Mouse (Mus musculus) embryonic fibroblast, embryonic 13.5 days (primary cell): ENCODE data around the gene Bbx. TPM values are rescaled to one million over a fixed set of nuclear protein-coding genes. Genes with fewer than 3 reads are reported as not detected.

Source experiments
- H3K27ac ChIP-seq: 2 replicates; pipeline ENCODE4 v1.5.1; 2012; ENCODE audit warnings: low read length, control low read depth, inconsistent platforms; ENCODE audit not compliant: insufficient read depth
- H3K4me1 ChIP-seq: 2 replicates; pipeline ENCODE4 v1.6.1; 2011; ENCODE audit warnings: low read length; ENCODE audit not compliant: control insufficient read depth, insufficient read depth
- H3K4me3 ChIP-seq: 2 replicates; pipeline ENCODE4 v1.5.1; 2011; ENCODE audit warnings: mild to moderate bottlenecking, control low read depth, low read length; ENCODE audit not compliant: insufficient read depth
- CTCF ChIP-seq: IDR thresholded peaks from 2 replicates; pipeline ENCODE4 v1.5.1; 2011; ENCODE audit warnings: mild to moderate bottlenecking, control low read depth, low read length, moderate library complexity, borderline replicate concordance; ENCODE audit not compliant: insufficient read depth
- POLR2A ChIP-seq: IDR thresholded peaks from 2 replicates; pipeline ENCODE4 v1.6.1; 2011; ENCODE audit warnings: low read depth, mild to moderate bottlenecking, control low read depth, low read length, moderate library complexity
- polyA plus RNA-seq: library from polyadenylated mRNA; stranded (reverse); fragments of >200 nt; gene quantifications from 2 replicates; pipeline ENCODE4 v1.2.4, GENCODE M21; 2011; ENCODE audit warnings: low read depth; ENCODE audit not compliant: missing spikeins, insufficient read length

The Bbx gene
- polyA plus RNA-seq, 1 experiment = 47.4 TPM

GRCm38 (mm10) chr16:50399775-50400174 lies 32.4 kb downstream of the Bbx start:
- no peak for TF ChIP-seq POLR2A
- TF ChIP-seq CTCF = no peak
- no peak overlapping the region for H3K27ac ChIP-seq
- no peak overlapping the region for H3K4me3 ChIP-seq
- H3K4me1 ChIP-seq = no peaks in the 10 kb centered on the region

GRCm38 (mm10) chr16:50398564-50398963 lies 33.6 kb downstream of the Bbx start:
- Histone ChIP-seq H3K27ac (no peak overlapping the region), H3K4me1 (no peaks in the 10 kb centered on the region)
- TF ChIP-seq POLR2A (no peak), CTCF (no peak)

GRCm38 (mm10) chr16:50395928-50396612 lies 36.1 kb downstream of the Bbx start:
- Histone ChIP-seq H3K4me1 (no peaks in the 10 kb centered on the region), H3K4me3 (no peak overlapping the region), H3K27ac (no peak overlapping the region)
- TF ChIP-seq CTCF (no peak), POLR2A (no peak)

More at GRCm38 (mm10) chr16:50398564-50398963, 33.6 kb downstream of the Bbx start:
- H3K4me3 ChIP-seq = no peak overlapping the region

- H3K4me1 ChIP-seq = no peaks in the 10 kb centered on the region
- no peak overlapping the region for H3K4me3 ChIP-seq
- no peak for TF ChIP-seq POLR2A
- TF ChIP-seq CTCF = no peak
- no peak overlapping the region for H3K27ac ChIP-seq
Measured at GRCm38 (mm10) chr16:50388499-50388898, 43.7 kb downstream of the Bbx start.

- Histone ChIP-seq H3K4me1 (no peaks in the 10 kb centered on the region), H3K27ac (no peak overlapping the region), H3K4me3 (no peak overlapping the region)
- TF ChIP-seq POLR2A = no peak
Measured at GRCm38 (mm10) chr16:50383541-50383940, 48.6 kb downstream of the Bbx start.

GRCm38 (mm10) chr16:50381351-50381746 lies 50.8 kb downstream of the Bbx start:
- Histone ChIP-seq H3K4me1 (no peaks in the 10 kb centered on the region), H3K27ac (no peak overlapping the region), H3K4me3 (no peak overlapping the region)
- TF ChIP-seq CTCF (no peak), POLR2A (no peak)

- H3K4me3 ChIP-seq = no peak overlapping the region
- no peak for TF ChIP-seq POLR2A
- TF ChIP-seq CTCF = no peak
- H3K27ac ChIP-seq = no peak overlapping the region
- H3K4me1 ChIP-seq = no peaks in the 10 kb centered on the region
Measured at GRCm38 (mm10) chr16:50380682-50381350, 51.4 kb downstream of the Bbx start.

GRCm38 (mm10) chr16:50380232-50380631 lies 52.0 kb downstream of the Bbx start:
- no peak for TF ChIP-seq POLR2A
- no peak for TF ChIP-seq CTCF
- Histone ChIP-seq H3K4me1 (no peaks in the 10 kb centered on the region), H3K4me3 (no peak overlapping the region), H3K27ac (no peak overlapping the region)

- Histone ChIP-seq H3K4me3 (no peak overlapping the region), H3K4me1 (no peaks in the 10 kb centered on the region), H3K27ac (no peak overlapping the region)
- TF ChIP-seq CTCF (no peak), POLR2A (no peak)
Measured at GRCm38 (mm10) chr16:50374611-50375010, 57.6 kb downstream of the Bbx start.

GRCm38 (mm10) chr16:50373685-50374084 lies 58.5 kb downstream of the Bbx start:
- Histone ChIP-seq H3K4me3 (no peak overlapping the region), H3K4me1 (no peaks in the 10 kb centered on the region), H3K27ac (no peak overlapping the region)
- TF ChIP-seq CTCF (no peak), POLR2A (no peak)
